Mouse (Mus musculus) left cerebral cortex, adult 18-20 months (tissue): ENCODE results near the gene Dnajb1. TPM values are rescaled to one million over a fixed set of nuclear protein-coding genes. Genes with fewer than 3 reads are reported as not detected.

ENCODE experiments used
- DNase-seq, 2 experiments: peaks; one replicate each; pipeline ENCODE4 v3.0.0; 2021 to 2022; ENCODE audit warnings: low spot score in 2 of 2, mixed read lengths in 1 of 2
- total RNA-seq, 2 experiments: library from RNA; stranded (reverse); gene quantifications; 2 replicates each; pipeline ENCODE4 v1.2.3; 2021

Dnajb1 gene
- total RNA-seq, 2 experiments from 2014 or later: 61.3 to 66.7 TPM

DNA sequence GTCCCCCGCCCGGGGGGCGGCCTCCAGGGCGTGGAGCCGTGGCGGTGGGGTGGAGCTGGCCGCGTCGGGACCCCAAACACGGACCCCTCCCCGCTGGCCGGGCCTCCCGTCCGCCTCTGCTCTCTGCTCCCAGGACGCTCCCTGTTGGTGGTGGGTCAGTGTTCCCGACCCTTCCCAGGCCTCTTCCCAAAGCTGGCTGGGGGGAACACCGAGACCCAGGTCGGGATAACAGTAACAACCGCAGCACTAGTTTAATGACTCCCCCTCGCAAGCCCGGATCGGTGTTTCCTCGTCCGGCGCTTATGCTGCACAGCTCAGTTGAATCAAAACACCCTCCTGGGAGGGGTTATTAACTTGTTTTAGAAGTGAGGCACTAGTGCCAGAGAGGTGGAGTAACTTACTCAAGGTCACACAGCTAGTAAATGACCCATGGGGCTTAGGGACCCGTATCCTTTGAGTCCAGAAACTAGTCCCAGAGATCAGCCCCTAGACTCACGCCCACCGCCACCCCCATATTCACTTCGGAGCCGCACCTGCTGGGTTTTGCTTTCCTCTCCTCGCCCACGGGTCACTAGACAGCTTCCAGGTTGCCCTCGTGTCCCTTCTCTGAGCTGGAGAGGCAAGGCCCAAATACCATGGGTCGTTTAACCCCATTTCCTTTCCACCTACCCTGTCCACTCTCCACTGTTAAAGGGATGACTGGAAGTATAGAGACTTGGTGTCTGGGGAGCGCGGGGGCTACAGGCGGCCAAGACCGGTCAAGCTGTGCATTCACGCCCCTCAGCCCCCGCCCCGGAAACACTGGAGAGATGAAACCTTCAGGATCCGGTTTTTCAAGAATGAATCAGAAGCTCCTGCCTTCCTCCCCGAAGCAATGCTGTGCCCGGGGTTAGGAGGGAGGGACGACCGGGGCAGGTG, 45.0 kb downstream of the Dnajb1 start:
- DNase-seq: no peak

DNA sequence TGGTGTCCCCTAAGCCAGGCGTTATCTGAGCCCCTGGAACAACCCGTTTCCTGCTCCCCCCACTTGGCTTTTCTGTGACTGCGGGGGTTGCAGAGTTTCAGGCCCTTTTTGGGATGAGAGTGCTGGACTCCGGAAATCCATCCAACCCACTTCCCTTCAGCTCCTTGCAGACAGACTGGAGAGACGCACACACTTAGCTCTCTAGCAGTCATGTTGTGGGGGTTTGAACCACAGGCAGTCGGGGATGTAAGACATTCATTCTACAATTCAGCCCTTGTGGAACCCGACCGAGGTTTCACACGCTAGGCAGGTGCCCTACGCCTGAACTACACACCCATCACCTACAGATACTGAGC, 45.6 kb downstream of the Dnajb1 start:
- no peak for DNase-seq

DNA sequence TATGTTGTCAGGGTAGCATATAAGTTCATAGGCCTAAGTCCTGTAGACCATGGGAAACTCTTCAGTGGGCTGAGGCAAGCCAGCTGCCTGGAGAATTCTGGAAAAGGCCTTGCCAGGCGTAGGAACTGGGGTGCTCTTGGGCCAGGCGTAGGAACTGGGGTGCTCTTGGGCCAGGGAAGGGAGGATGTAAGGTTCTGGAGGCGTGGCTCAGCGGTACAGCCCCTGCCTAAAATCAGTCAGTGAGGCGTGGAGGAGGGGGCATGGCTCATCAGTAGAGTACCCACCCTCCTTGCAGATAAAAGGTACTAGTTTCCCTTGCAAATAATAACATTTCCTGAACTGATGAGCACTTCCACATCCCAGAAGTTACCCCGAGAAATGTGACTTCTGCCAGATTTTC, 46.7 kb downstream of the Dnajb1 start:
- no peak for DNase-seq

DNA sequence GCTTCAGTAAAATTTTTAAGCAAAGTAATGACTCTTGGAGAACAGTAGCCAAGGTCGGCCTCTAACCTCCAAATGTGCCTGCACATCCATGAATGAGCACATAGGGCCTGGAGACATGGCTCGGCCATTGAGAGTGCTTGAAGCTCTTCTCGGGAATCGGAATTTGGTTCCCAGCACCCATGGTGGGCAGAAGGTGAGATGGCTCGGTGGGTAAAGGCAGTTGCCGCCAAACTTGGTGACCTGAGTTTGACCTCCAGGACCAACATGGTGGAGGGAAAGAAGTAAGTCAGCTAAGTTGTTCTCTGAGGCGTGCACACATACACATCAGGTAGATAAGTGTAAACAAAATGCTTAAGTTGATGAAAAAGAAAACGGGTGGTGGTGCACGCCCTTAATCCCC, 48.0 kb downstream of the Dnajb1 start:
- DNase-seq: no peak

DNA sequence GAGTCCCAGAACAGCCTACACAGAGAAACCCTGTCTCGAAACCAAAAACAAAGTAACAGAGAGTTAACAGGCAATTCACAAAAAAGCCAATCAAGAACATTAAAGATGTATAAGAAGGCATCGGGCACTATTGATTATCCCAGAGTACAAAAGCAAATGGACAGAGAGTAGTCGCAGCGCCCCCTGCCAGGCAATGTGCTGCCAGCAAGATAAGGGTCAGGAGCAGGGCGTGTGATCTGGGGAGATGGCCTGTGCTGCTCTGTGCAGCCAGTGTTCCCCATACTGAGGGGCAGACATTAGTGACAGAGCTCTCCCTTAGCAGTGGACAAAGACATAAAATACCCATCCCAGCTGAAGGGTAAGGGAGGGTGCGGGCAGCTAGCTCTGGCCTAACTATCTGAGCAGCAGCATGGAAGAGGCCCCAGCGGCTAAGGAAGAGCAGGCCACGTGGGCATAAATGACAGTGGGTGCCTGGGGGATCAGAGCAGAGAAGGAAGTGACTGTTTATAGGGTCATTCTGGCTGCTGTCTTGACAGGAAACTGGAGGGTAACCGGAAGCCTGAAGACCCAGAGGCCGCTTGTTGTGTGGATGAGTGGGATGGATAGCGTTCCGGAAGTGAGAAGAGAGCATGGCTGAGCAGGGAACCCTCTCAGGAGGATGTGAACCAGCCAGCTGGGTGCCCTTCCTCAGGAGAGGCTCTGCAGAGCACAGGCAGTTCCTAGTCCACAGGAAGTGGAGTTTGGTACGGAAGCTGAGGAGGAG, 48.7 kb downstream of the Dnajb1 start:
- no peak for DNase-seq

DNA sequence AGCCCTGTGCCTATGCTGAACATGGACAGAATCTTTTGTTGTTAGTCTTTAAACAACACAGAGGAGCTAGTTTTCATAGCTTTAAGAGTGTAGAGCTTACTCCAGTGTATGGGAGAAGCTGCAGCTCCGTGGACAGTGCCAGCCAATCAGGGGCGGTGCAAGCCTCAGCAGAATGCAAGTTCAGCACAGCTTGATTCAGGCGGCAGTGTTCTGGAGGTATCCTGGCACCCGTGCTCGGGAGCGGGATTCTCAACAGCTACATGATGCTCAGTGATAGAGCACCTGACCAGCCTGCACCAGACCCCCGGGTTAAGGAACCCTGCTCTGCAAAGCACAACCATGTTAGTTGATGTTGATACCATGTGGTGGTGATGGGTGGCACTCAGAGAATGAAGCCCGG, 52.6 kb downstream of the Dnajb1 start:
- DNase-seq: peak; percentile 52 to 61

DNA sequence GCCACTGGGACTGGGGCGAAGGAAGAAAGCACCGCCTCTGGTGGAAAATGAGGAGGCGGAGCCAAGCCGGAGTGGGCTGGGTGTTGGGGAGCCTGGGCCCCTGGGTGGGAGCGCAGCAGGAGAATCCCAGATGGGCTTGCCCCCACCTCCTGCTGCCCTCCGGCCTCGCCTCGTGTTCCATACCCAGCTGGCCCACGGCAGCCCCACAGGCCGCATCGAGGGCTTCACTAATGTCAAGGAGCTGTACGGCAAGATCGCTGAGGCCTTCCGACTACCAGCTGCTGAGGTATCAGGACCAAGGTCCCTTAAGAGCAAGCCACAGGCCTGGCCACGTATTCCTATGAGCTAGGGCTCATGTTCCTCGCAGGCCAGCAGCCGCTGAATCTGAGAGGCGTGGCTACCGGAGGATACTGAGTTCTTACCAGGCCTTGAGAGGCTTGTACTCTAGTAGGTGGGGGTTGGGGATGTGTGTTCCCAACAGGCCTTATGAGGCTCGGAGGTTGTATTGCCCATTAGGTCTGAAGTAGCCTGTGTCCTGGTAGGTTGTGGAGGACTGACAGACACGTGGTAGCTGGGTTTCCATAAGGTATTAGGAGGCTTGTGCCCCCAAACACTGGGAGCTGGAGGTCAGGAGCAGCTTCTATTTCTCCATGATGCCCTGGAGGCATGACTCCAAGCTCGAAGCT, 53.1 kb downstream of the Dnajb1 start:
- DNase-seq: no peak

Other genes starting within 250 kb of the Dnajb1 start
- gene Clgn, start 218.3 kb upstream of the Dnajb1 start, total RNA-seq: 10 to 100 TPM in 1 of 2 experiments, 1 to 10 TPM in 1; 8.9 to 11.0 TPM
- gene Scoc, start 149.8 kb upstream of the Dnajb1 start, total RNA-seq: 100 to 1,000 TPM; 218 to 232 TPM
- gene Olfr370, start 72.4 kb upstream of the Dnajb1 start, total RNA-seq: not detected
- gene Ndufb7, start 41.5 kb upstream of the Dnajb1 start, total RNA-seq: 100 to 1,000 TPM; 136 to 155 TPM
- gene Tecr, start 222 bp upstream of the Dnajb1 start, total RNA-seq: 100 to 1,000 TPM; 600 to 661 TPM
- gene Gipc1, start 44.5 kb downstream of the Dnajb1 start, total RNA-seq: 10 to 100 TPM; 86.0 to 86.7 TPM
- gene Ptger1, start 58.5 kb downstream of the Dnajb1 start, total RNA-seq: 1 to 10 TPM; 1.2 to 1.6 TPM
- 10 to 100 TPM; 53.9 to 65.2 TPM for gene Pkn1, start 91.0 kb downstream of the Dnajb1 start, total RNA-seq
- 10 to 100 TPM; 14.6 to 19.2 TPM for gene Ddx39, start 107.0 kb downstream of the Dnajb1 start, total RNA-seq
- 10 to 100 TPM; 11.8 TPM for gene Adgre5, start 133.1 kb downstream of the Dnajb1 start, total RNA-seq